9 mouse cellular contexts compared by ENCODE assay signal in the genomic region with DNA sequence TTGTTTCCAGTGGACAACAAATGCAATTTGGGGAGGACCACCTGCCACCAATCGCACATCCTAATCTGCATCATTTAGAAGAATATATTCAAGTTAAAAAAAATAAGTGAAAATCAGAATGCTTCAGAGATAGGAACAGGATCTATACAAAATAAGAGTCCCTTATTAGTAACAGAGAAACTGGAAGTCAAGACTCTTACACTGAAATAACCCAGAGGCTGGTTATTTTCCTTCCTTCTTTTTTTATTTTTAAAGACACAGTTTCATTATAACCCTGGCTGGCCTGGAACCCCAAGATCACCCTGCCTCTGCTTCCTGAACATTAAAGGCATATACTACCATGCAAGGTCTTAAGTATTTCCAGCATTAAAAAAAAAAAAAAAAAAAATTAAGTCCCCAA. TPM values are rescaled to one million over a fixed set of nuclear protein-coding genes. Genes with fewer than 3 reads are reported as not detected.
DNase-seq lines count a peak whose midpoint lies in the region; ATAC-seq and TF ChIP-seq lines count a peak whose summit lies in the region.
"Had no signal": no experiment of that assay in that cellular context is flagged by ENCODE, and none has a peak within 500 bp of the region (broad histone marks: within the 10 kb centered on the region; RNA-seq: fewer than 3 reads in every experiment).

No protein-coding gene starts in this region.

- no peak overlapping the region for H3K9ac ChIP-seq in intestine, postnatal 0 days (ENCODE audit: low read depth, low read length)
- H3K9ac ChIP-seq in intestine, embryonic 16.5 days (ENCODE audit: low read depth, low read length) = no peak overlapping the region
- H3K9ac ChIP-seq: embryonic facial prominence, embryonic 12.5 days; kidney, embryonic 15.5 days had no signal

- H3K4me2 ChIP-seq in intestine, postnatal 0 days (replicated peaks; ENCODE audit: low read depth) = no peak overlapping the region
- H3K4me2 ChIP-seq in intestine, embryonic 16.5 days (ENCODE audit: low read depth, low read length) = no peak overlapping the region
- H3K4me2 ChIP-seq: embryonic facial prominence, embryonic 12.5 days; kidney, embryonic 15.5 days had no signal

- no peak overlapping the region for H3K4me3 ChIP-seq in intestine, postnatal 0 days (ENCODE audit: low read depth, low read length)
- H3K4me3 ChIP-seq in intestine, embryonic 16.5 days (ENCODE audit: low read length) = no peak overlapping the region
- no peak overlapping the region for H3K4me3 ChIP-seq in macrophage (ENCODE audit: inconsistent target)
- H3K4me3 ChIP-seq: embryonic facial prominence, embryonic 12.5 days; kidney, embryonic 15.5 days had no signal

- intact Hi-C loops in left cerebral cortex, postnatal 14 days (cut with DNase I) = no loop called here

- WGBS in intestine, postnatal 0 days = 88% methylated on average over 1 of the region's 1 CpGs
- 93% methylated on average over 1 of the region's 1 CpGs for WGBS in intestine, embryonic 16.5 days
- WGBS in macrophage (ENCODE audit: missing documents) = 43% methylated on average over 1 of the region's 1 CpGs

- H3K9me3 ChIP-seq in intestine, postnatal 0 days (ENCODE audit: control insufficient read depth) = no peaks in the 10 kb centered on the region
- H3K9me3 ChIP-seq in intestine, embryonic 16.5 days (ENCODE audit: control insufficient read depth, low read length) = no peaks in the 10 kb centered on the region
- H3K9me3 ChIP-seq: embryonic facial prominence, embryonic 12.5 days; kidney, embryonic 15.5 days had no signal

- ATAC-seq in intestine, postnatal 0 days = 0 out of 2 replicates have a peak, but pooled peaks have one; percentile 13
- no peak for ATAC-seq in intestine, embryonic 16.5 days

- H3K27ac ChIP-seq in intestine, postnatal 0 days (ENCODE audit: low read depth, low read length) = no peak overlapping the region
- no peak overlapping the region for H3K27ac ChIP-seq in intestine, embryonic 16.5 days (ENCODE audit: low read length)
- peak overlapping the region; percentile 16 for H3K27ac ChIP-seq in macrophage
- H3K27ac ChIP-seq: embryonic facial prominence, embryonic 12.5 days; kidney, embryonic 15.5 days had no signal

- DNase-seq in A20 (ENCODE audit: low read depth, low spot score) = peak; percentile 72
- DNase-seq in CD4-positive, CD25-positive, alpha-beta regulatory T cell, adult 2 months (ENCODE audit: low read depth, low spot score) = peak; percentile 42
- DNase-seq in left cerebral cortex, postnatal 14 days (ENCODE audit: low spot score in 2 of 2) = no peak
- DNase-seq in gastrocnemius, adult 8-10 months (ENCODE audit: low spot score in 2 of 2) = no peak

- no peaks in the 10 kb centered on the region for H3K27me3 ChIP-seq in intestine, postnatal 0 days (replicated peaks; ENCODE audit: control insufficient read depth, insufficient read depth, low read length)
- H3K27me3 ChIP-seq in intestine, embryonic 16.5 days (replicated peaks; ENCODE audit: control insufficient read depth, insufficient read depth, low read length) = no peaks in the 10 kb centered on the region
- H3K27me3 ChIP-seq: embryonic facial prominence, embryonic 12.5 days; kidney, embryonic 15.5 days had no signal

- H3K4me1 ChIP-seq in intestine, postnatal 0 days (replicated peaks; ENCODE audit: control insufficient read depth, insufficient read depth, low read length) = no peaks in the 10 kb centered on the region
- H3K4me1 ChIP-seq in intestine, embryonic 16.5 days (ENCODE audit: control insufficient read depth, insufficient read depth, low read length) = peaks cover 12% of the 10 kb centered on the region

- H3K79me2 ChIP-seq in macrophage (ENCODE audit: inconsistent target) = peaks cover 100% of the 10 kb centered on the region

- no peak for TF ChIP-seq CTCF in intestine, postnatal 0 days (IDR thresholded peaks at IDR 0.05; ENCODE audit: low read depth)

- no peaks in the 10 kb centered on the region for H3K36me3 ChIP-seq in intestine, postnatal 0 days (ENCODE audit: control insufficient read depth, insufficient read depth)
- H3K36me3 ChIP-seq in intestine, embryonic 16.5 days (ENCODE audit: control insufficient read depth, insufficient read depth, low read length) = no peaks in the 10 kb centered on the region
- H3K36me3 ChIP-seq in macrophage (ENCODE audit: inconsistent target) = no peaks in the 10 kb centered on the region
- H3K36me3 ChIP-seq: embryonic facial prominence, embryonic 12.5 days had no signal

RNA-seq across cellular contexts. Expression of gene Fbxo11, which starts 7.2 kb away (rescaled TPM):
- polyA plus RNA-seq in intestine, postnatal 0 days (2015; fragmentation: Nextera tagmentation; extraction: Ambion mirVana) = 8.5 and 9.3 TPM in 2 replicates
- 8.0 and 8.3 TPM in 2 replicates for polyA plus RNA-seq in intestine, embryonic 16.5 days (2015; fragmentation: Nextera tagmentation; extraction: Ambion mirVana)
- total RNA-seq in macrophage (2018; cell fraction: chromatin; rRNA removed) = 100 to 1,000 TPM in 15 of 26 experiments, 10 to 100 TPM in 11; 77.0 to 273 (median 106) TPM
- 100 to 1,000 TPM in 1 of 26 experiments, 10 to 100 TPM in 25; 30.7 to 101 (median 49.0) TPM for total RNA-seq in macrophage (2018; cell fraction: cytosol; rRNA removed)
- 100 to 1,000 TPM in 8 of 26 experiments, 10 to 100 TPM in 18; 54.4 to 210 (median 80.3) TPM for total RNA-seq in macrophage (2018; cell fraction: nucleus; rRNA removed)
- polyA plus RNA-seq in macrophage (2018) = 33.3 to 64.4 TPM (median 36.2 TPM) in 3 replicates
- total RNA-seq in left cerebral cortex, postnatal 14 days (2021) = 100 to 1,000 TPM; 109 to 115 TPM
- 10 to 100 TPM; 27.0 to 36.5 (median 31.9) TPM for total RNA-seq in gastrocnemius, adult 8-10 months (2022)

Comparison
In these comparisons a context has a peak if more than half of its experiments do, and no peak if none do; other contexts are left out.
1. DNase-seq: peak in A20 (single experiment) and CD4-positive, CD25-positive, alpha-beta regulatory T cell, adult 2 months (single experiment); none in left cerebral cortex, postnatal 14 days (0 of 2) and gastrocnemius, adult 8-10 months (0 of 2).